Mouse (Mus musculus): ENCODE data around the gene Tnfsf10. TPM values are rescaled to one million over a fixed set of nuclear protein-coding genes. Genes with fewer than 3 reads are reported as not detected.

Tnfsf10 gene
- polyA plus RNA-seq, 1 experiment from 2014 or later = 0.19 TPM

- no peak overlapping the region for H3K4me3 ChIP-seq
- no peak overlapping the region for H3K4me2 ChIP-seq
- WGBS = 79% methylated on average over 2 of the region's 2 CpGs
- no peak overlapping the region for H3K9ac ChIP-seq
- H3K27ac ChIP-seq = no peak overlapping the region
- no peaks in the 10 kb centered on the region for H3K9me3 ChIP-seq
- no peaks in the 10 kb centered on the region for H3K4me1 ChIP-seq
- no peaks in the 10 kb centered on the region for H3K36me3 ChIP-seq (replicated peaks)
- H3K27me3 ChIP-seq (replicated peaks) = no peaks in the 10 kb centered on the region
- no peak for ATAC-seq (replicated peaks)
Measured at GRCm38 (mm10) chr3:27314506-27315164, 2.2 kb upstream of the Tnfsf10 start.

DNA sequence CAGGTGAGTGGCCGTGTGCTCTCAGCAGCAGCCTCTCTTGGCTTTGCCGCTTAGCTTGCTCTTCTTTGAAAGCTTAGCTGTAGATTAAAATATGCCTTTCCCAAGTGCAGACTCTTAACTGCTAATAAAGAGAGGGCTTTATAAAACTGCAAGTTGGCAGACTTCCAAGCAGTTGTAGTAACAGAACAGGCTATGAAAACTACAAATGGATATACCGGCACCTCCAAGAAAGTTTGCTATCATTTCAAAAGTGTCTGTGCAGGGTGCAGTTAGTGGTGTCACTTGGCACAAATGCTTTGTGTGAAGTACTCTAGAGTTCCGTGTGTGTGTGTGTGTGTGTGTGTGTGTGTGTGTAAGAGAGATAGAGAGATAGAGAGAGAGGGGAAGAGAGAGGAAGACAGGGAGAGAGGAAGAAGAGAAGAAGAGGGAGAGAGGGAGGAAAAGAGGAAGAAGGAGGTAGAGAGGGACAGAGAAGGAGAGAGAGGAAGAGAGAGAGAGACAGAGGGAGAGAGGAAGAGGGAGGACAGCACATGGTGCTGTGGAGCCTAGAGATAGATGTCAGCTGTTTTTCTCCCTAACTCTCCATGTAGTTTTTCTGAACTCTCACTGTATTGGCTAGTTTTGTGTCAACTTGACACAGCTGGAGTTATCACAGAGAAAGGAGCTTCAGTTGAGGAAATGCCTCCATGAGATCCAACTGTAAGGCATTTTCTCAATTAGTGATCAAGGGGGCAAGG lies 628 bp downstream of the Tnfsf10 start:
- 64% methylated on average over 4 of the region's 4 CpGs for WGBS

GRCm38 (mm10) chr3:27319650-27320049 lies 2.8 kb downstream of the Tnfsf10 start:
- Histone ChIP-seq H3K27ac (no peak overlapping the region), H3K9ac (no peak overlapping the region), H3K27me3 (replicated peaks) (no peaks in the 10 kb centered on the region), H3K9me3 (no peaks in the 10 kb centered on the region), H3K4me1 (no peaks in the 10 kb centered on the region), H3K4me2 (no peak overlapping the region), H3K36me3 (replicated peaks) (no peaks in the 10 kb centered on the region), H3K4me3 (no peak overlapping the region)
- 91% methylated on average over 1 of the region's 1 CpGs for whole genome bisulfite sequencing
- ATAC-seq (replicated peaks) = no peak

More for the DNA sequence above, 628 bp downstream of the Tnfsf10 start:
- H3K27me3 ChIP-seq (replicated peaks) = no peaks in the 10 kb centered on the region
- H3K4me3 ChIP-seq = no peak overlapping the region
- no peaks in the 10 kb centered on the region for H3K9me3 ChIP-seq
- no peak for ATAC-seq (replicated peaks)
- H3K36me3 ChIP-seq (replicated peaks) = no peaks in the 10 kb centered on the region
- H3K9ac ChIP-seq = no peak overlapping the region
- H3K4me2 ChIP-seq = no peak overlapping the region
- no peaks in the 10 kb centered on the region for H3K4me1 ChIP-seq
- no peak overlapping the region for H3K27ac ChIP-seq

- H3K9me3 ChIP-seq = no peaks in the 10 kb centered on the region
- no peak overlapping the region for H3K4me3 ChIP-seq
- no peaks in the 10 kb centered on the region for H3K4me1 ChIP-seq
- H3K4me2 ChIP-seq = no peak overlapping the region
- no peak overlapping the region for H3K9ac ChIP-seq
- H3K36me3 ChIP-seq (replicated peaks) = no peaks in the 10 kb centered on the region
- H3K27ac ChIP-seq = no peak overlapping the region
- no peaks in the 10 kb centered on the region for H3K27me3 ChIP-seq (replicated peaks)
- no peak for ATAC-seq (replicated peaks)
- WGBS = 81% methylated on average over 9 of the region's 9 CpGs
Measured at GRCm38 (mm10) chr3:27320613-27321495, 4.0 kb downstream of the Tnfsf10 start.

DNA sequence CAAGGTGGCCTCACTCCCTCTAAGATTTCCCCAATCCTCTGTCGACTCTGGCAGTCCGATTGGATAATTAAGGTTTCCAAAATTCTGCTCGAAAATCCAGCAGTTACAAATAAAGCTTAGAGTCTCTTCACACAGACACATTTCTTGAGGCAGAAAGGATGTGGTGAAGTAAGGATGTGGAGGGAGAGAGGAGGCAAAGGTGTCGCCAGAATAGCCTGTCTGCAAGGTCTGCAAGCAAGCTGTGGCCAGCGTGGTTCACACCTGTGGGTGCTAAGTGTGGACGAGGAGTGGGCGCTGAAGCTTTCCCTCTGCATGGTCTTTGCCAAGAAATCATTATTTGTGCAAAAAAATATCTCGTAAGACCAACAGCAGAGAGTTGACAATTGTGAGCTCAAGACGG lies 5.8 kb downstream of the Tnfsf10 start:
- no peak for ATAC-seq (replicated peaks)
- Histone ChIP-seq H3K9me3 (no peaks in the 10 kb centered on the region), H3K27ac (no peak overlapping the region), H3K4me2 (no peak overlapping the region), H3K36me3 (replicated peaks) (no peaks in the 10 kb centered on the region), H3K4me1 (no peaks in the 10 kb centered on the region), H3K4me3 (no peak overlapping the region), H3K27me3 (replicated peaks) (no peaks in the 10 kb centered on the region), H3K9ac (no peak overlapping the region)
- WGBS = 90% methylated on average over 9 of the region's 9 CpGs

GRCm38 (mm10) chr3:27323551-27323950 lies 6.7 kb downstream of the Tnfsf10 start:
- no peak overlapping the region for H3K4me3 ChIP-seq
- no peak overlapping the region for H3K9ac ChIP-seq
- ATAC-seq (replicated peaks) = no peak
- H3K36me3 ChIP-seq (replicated peaks) = no peaks in the 10 kb centered on the region
- H3K4me2 ChIP-seq = no peak overlapping the region
- WGBS = 84% methylated on average over 5 of the region's 5 CpGs
- no peak overlapping the region for H3K27ac ChIP-seq
- no peaks in the 10 kb centered on the region for H3K27me3 ChIP-seq (replicated peaks)
- no peaks in the 10 kb centered on the region for H3K4me1 ChIP-seq
- no peaks in the 10 kb centered on the region for H3K9me3 ChIP-seq

GRCm38 (mm10) chr3:27326633-27327191 lies 9.9 kb downstream of the Tnfsf10 start:
- WGBS = 76% methylated on average over 4 of the region's 4 CpGs
- Histone ChIP-seq H3K9ac (no peak overlapping the region), H3K9me3 (no peaks in the 10 kb centered on the region), H3K27ac (no peak overlapping the region), H3K36me3 (replicated peaks) (no peaks in the 10 kb centered on the region), H3K27me3 (replicated peaks) (no peaks in the 10 kb centered on the region), H3K4me2 (no peak overlapping the region), H3K4me3 (no peak overlapping the region), H3K4me1 (no peaks in the 10 kb centered on the region)
- no peak for ATAC-seq (replicated peaks)

DNA sequence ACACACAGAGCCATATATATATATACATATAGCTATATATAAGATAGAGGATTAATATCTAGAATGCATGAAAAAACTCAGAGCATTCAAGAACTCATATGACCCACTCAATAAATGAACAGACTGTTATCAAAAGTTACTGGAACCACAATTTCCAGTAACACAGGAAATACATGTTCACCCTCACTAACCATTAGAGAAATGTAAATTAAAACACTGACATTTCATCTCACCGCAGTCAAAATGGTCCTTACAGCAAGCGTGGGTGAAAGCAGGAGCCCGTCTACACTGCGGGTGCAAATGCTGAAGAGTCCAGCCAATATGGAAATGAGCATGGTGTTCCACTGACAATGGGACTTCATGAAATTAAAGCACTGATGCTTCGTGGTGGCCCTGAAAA lies 13.9 kb downstream of the Tnfsf10 start:
- no peaks in the 10 kb centered on the region for H3K4me1 ChIP-seq
- no peaks in the 10 kb centered on the region for H3K36me3 ChIP-seq (replicated peaks)
- whole genome bisulfite sequencing = 87% methylated on average over 5 of the region's 5 CpGs
- H3K4me2 ChIP-seq = no peak overlapping the region
- H3K9ac ChIP-seq = no peak overlapping the region
- H3K27ac ChIP-seq = no peak overlapping the region
- H3K9me3 ChIP-seq = no peaks in the 10 kb centered on the region
- no peak for ATAC-seq (replicated peaks)
- no peaks in the 10 kb centered on the region for H3K27me3 ChIP-seq (replicated peaks)
- no peak overlapping the region for H3K4me3 ChIP-seq

- Histone ChIP-seq H3K4me2 (no peak overlapping the region), H3K4me1 (no peaks in the 10 kb centered on the region), H3K4me3 (no peak overlapping the region), H3K27ac (no peak overlapping the region), H3K9ac (no peak overlapping the region), H3K36me3 (replicated peaks) (no peaks in the 10 kb centered on the region), H3K9me3 (no peaks in the 10 kb centered on the region), H3K27me3 (replicated peaks) (no peaks in the 10 kb centered on the region)
- 31% methylated on average over 6 of the region's 6 CpGs for WGBS
- ATAC-seq (replicated peaks) = no peak
Measured at GRCm38 (mm10) chr3:27338437-27338836, 21.6 kb downstream of the Tnfsf10 start.

GRCm38 (mm10) chr3:27338887-27339286 lies 22.1 kb downstream of the Tnfsf10 start:
- H3K4me3 ChIP-seq = no peak overlapping the region
- no peaks in the 10 kb centered on the region for H3K36me3 ChIP-seq (replicated peaks)
- H3K4me1 ChIP-seq = no peaks in the 10 kb centered on the region
- ATAC-seq (replicated peaks) = no peak
- WGBS = 85% methylated on average over 3 of the region's 3 CpGs
- no peak overlapping the region for H3K4me2 ChIP-seq
- H3K27me3 ChIP-seq (replicated peaks) = no peaks in the 10 kb centered on the region
- no peaks in the 10 kb centered on the region for H3K9me3 ChIP-seq
- H3K9ac ChIP-seq = no peak overlapping the region
- no peak overlapping the region for H3K27ac ChIP-seq

DNA sequence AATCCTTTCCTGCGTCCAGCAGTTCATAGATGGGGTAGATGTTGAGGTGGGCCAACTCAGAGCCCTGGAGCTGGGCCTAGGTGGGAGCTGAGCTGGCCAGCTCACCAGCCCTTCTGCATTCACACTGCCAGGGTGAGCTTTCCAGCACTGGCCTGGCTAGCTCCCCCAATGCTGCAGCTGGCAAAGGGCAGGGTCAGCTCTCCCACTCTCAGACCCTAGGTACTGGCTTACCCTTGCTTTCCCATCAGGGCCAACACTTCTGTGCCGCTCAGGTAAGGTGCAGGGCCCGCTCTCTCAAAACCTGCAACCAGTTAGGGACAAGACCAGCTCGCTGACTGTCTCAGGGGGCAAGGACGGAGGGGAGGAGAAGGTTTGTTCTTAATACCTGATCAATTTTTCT lies 23.9 kb downstream of the Tnfsf10 start:
- WGBS = 90% methylated on average over 5 of the region's 5 CpGs
- no peak for ATAC-seq (replicated peaks)
- Histone ChIP-seq H3K36me3 (replicated peaks) (no peaks in the 10 kb centered on the region), H3K4me3 (no peak overlapping the region), H3K9ac (no peak overlapping the region), H3K4me2 (no peak overlapping the region), H3K27ac (no peak overlapping the region), H3K4me1 (no peaks in the 10 kb centered on the region), H3K27me3 (replicated peaks) (no peaks in the 10 kb centered on the region), H3K9me3 (no peaks in the 10 kb centered on the region)

DNA sequence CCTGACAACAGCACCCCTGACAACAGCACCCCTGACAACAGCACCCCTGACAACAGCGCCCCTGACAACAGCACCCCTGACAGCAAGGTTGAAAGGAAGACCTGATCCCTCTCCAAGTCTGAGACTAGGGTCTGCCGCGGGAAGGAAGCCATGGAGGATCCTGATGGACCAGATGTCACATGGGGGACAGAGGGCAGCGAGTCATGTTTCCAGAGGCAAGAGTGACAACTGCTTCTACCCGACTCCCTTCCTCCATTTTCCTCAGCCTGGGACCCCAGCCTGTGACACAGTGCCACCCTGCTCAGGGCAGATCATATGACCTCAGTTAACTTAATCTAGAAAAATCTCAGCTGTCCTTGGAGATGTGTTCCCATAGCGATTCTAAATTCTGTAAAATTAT lies 25.6 kb downstream of the Tnfsf10 start:
- ATAC-seq (replicated peaks) = no peak
- H3K4me2 ChIP-seq = no peak overlapping the region
- H3K27ac ChIP-seq = no peak overlapping the region
- no peak overlapping the region for H3K4me3 ChIP-seq
- H3K4me1 ChIP-seq = no peaks in the 10 kb centered on the region
- no peaks in the 10 kb centered on the region for H3K9me3 ChIP-seq
- no peak overlapping the region for H3K9ac ChIP-seq
- no peaks in the 10 kb centered on the region for H3K36me3 ChIP-seq (replicated peaks)
- H3K27me3 ChIP-seq (replicated peaks) = no peaks in the 10 kb centered on the region
- WGBS = 58% methylated on average over 6 of the region's 6 CpGs

Data from midbrain, embryonic 15.5 days (tissue).